Mouse (Mus musculus): ENCODE results near the gene Bnip2.

GRCm38 (mm10) chr9:70034702-70035101 is 45.4 kb downstream of the Bnip2 start:
- no peak for TF ChIP-seq CTCF (IDR thresholded peaks at IDR 0.05; ENCODE audit: control insufficient read depth, insufficient read depth, low read length)
- no peak for TF ChIP-seq POLR2A (IDR thresholded peaks at IDR 0.05; ENCODE audit: borderline replicate concordance, control insufficient read depth, low read depth, low read length)

All from bone marrow, adult 2 months (tissue).